Mouse (Mus musculus): ENCODE results near the gene Plscr1. TPM values are rescaled to one million over a fixed set of nuclear protein-coding genes. Genes with fewer than 3 reads are reported as not detected.

The Plscr1 gene
- polyA plus RNA-seq, 1 experiment from 2014 or later, result 108 TPM

Other genes starting within 250 kb of the Plscr1 start
- gene Plscr5, start 56.8 kb upstream of the Plscr1 start, polyA plus RNA-seq (2015; fragmentation: Nextera tagmentation; extraction: Ambion mirVana), result not detected in 2 replicates
- gene Plscr2, start 25.9 kb downstream of the Plscr1 start, polyA plus RNA-seq (2015; fragmentation: Nextera tagmentation; extraction: Ambion mirVana), result 1.3 TPM in 2 replicates
- not detected in 2 replicates for gene 1700057G04Rik, start 59.6 kb downstream of the Plscr1 start, polyA plus RNA-seq (2015; fragmentation: Nextera tagmentation; extraction: Ambion mirVana)
- gene Plscr4, start 207.6 kb downstream of the Plscr1 start, polyA plus RNA-seq (2015; fragmentation: Nextera tagmentation; extraction: Ambion mirVana), result 5.6 and 6.5 TPM in 2 replicates

All from intestine, embryonic 15.5 days (tissue).